Mouse (Mus musculus): ENCODE data around the gene Mat1a. TPM values are rescaled to one million over a fixed set of nuclear protein-coding genes. Genes with fewer than 3 reads are reported as not detected.

The Mat1a gene
- total RNA-seq (2023; ENCODE audit: inconsistent age) = not detected in 4 replicates

DNA sequence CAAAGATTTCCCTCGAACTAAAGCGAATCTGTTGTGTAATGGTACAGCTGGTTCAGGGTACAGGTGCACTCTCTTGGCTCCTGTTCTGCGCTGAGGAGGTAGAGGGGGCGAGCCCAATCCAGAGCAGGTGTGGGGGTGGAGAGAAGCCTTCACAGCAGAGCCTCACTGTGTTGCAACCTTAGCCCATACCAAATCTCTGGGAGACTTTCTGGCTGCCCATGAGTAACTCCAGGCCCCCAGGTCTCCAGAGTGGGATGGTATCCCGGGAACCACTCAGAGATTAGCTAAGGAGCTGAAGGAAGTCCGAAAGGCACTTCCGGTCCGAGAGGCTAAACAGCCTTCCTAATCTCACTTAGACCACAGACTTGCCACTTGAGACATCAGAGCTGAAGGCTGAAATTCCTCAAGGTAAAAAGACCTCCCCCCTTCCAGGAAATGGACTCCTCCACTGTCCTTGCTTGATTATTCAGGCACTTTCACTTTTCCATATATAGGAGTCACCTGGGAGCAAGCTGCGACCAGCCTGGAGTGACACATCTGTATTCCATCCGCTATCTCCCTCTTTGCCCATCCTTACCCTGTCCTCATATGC is at the start of gene Mat1a:
TSS of gene Mat1a (plus strand) at position 183 of the 592 bp plus-strand sequence.

GRCm38 (mm10) chr14:41069108-41069507 is 35.7 kb upstream of the Mat1a start, which contains the start of gene Dydc2:
TSS of gene Dydc2 (minus strand) at chr14:41069208.

DNA sequence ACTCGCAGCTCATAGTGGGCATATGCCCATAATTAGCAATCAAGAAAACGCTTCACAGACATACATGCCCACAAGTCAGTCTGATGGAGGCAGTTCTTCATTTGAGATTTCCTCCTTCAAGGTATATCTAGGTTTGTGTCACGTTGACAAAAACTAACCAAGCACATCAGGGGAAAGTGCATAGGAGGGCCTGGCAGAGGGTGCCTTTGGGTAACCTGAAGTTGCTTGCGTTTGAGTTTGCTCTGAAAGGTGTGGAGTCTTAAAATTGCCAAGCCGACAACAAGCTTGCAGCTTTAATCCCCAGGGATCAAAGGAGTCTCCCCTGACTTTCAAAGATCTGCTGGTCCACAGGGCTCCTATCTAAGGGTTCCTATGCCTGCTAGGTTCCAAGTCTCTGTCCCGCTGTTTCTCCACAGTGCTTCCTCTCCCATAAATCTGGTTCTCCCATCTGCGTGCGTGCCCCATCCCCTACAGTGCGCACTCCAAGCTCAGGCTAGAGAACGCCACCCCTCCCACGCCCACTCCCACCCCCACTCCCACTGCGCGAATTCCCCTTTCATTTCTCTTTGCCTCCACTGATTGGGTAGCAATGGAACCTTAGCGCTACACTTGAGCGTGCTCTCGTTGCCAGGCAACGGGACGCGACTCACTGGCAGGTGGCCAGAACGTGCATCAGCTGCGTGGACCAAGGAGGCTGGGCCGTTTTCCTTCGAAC is 32.4 kb upstream of the Mat1a start, which contains the start of gene Dydc1:
TSS of gene Dydc1 (plus strand) at position 683 of the 715 bp plus-strand sequence.

DNA sequence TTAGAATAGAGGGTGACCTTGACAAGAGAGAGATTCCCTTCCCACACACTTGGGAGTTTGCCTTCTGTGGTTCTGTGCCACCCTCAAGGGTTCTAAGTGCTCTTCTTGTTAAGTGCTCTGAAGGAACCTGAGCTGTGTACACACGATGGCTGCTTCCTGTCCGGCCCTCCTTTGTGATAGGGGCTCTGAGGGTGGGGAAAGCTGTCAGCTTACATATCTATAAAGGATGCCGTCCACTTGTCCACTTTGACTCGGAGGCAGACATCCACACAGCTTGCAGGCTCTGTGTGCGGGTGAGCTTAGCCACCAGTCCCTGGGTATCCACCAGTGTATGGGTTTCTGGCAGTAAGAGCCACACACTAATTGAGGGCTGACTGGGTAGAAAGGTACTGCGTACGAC is 26.7 kb downstream of the Mat1a start, which contains the start of gene Sftpa1:
TSS of gene Sftpa1 (plus strand) at position 243 of the 400 bp plus-strand sequence.

DNA sequence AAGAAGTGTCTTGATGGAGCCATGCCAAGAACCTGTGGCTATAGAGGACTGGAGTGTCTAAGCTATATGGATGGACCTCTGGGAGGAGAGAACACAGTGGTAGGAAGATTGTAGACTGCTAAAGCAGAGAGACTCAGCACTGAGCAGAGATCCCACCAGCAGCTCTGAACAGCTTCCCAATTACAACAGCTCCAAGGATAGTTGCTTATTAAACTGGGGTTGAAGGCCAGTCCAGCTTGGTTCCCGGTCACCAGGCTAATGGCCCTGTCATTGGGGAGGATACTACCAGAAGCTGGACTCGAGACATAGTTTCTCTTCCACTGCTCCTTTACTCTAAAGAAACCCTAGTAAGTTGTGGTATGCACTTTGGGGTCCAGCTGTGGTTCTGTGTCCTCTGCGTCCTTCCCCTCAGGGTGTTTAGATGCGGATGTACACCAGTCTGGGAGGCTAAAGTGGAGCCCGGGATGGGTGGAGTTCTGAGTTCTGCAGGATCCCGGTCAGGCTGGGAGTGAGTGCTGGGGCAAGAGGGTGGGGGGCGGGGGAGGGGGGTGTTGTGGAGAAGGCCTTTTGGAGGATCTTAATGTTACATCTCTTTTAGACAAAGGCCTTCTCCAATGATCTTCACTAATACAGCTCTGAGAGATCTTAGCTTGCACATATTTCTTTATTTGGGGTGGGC is 46.5 kb downstream of the Mat1a start, which contains the start of gene Mbl1:
TSS of gene Mbl1 (plus strand) at position 239 of the 679 bp plus-strand sequence.

Other genes with a start within 250 kb of the Mat1a start
- gene Sh2d4b, start 211.8 kb upstream of the Mat1a start, total RNA-seq (2023; ENCODE audit: inconsistent age) = 4.9 to 8.6 TPM (median 6.7 TPM) in 4 replicates
- gene Tspan14, start 138.2 kb upstream of the Mat1a start, total RNA-seq (2023; ENCODE audit: inconsistent age) = 57.1 to 64.6 TPM (median 60.5 TPM) in 4 replicates
- 19.3 to 27.7 TPM (median 22.3 TPM) in 4 replicates for gene Fam213a, start 91.2 kb upstream of the Mat1a start, total RNA-seq (2023; ENCODE audit: inconsistent age)
- gene Dydc2, start 35.8 kb upstream of the Mat1a start, total RNA-seq (2023; ENCODE audit: inconsistent age) = not detected in 4 replicates
- gene Dydc1, start 32.1 kb upstream of the Mat1a start, total RNA-seq (2023; ENCODE audit: inconsistent age) = not detected in 4 replicates
- gene Sftpa1, start 26.7 kb downstream of the Mat1a start, total RNA-seq (2023; ENCODE audit: inconsistent age) = not detected in 4 replicates
- not detected in 4 replicates for gene Mbl1, start 46.4 kb downstream of the Mat1a start, total RNA-seq (2023; ENCODE audit: inconsistent age)
- gene Sftpd, start 80.1 kb downstream of the Mat1a start, total RNA-seq (2023; ENCODE audit: inconsistent age) = not detected in 4 replicates
- gene Gm2832, start 173.8 kb downstream of the Mat1a start, total RNA-seq (2023; ENCODE audit: inconsistent age) = not detected in 4 replicates
- gene Gm5798, start 243.6 kb downstream of the Mat1a start, total RNA-seq (2023; ENCODE audit: inconsistent age) = not detected in 4 replicates